Mouse (Mus musculus) midbrain, postnatal 0 days (tissue): ENCODE data around the gene Rpl21. TPM values are rescaled to one million over a fixed set of nuclear protein-coding genes. Genes with fewer than 3 reads are reported as not detected.
"Not testable (repeated sequence)": the region's sequence is repeated elsewhere in the genome, so short reads cannot be mapped to it uniquely, and the experiment has no call there.

ENCODE experiments used
- ATAC-seq: fragments of 200-750 bp; cut with Nextera tagmentation; 2 replicates; pipeline ENCODE4 v1.8.0; 2017; ENCODE audit warnings: moderate number of reproducible peaks, mild to moderate bottlenecking, moderate TSS enrichment, moderate library complexity; ENCODE audit not compliant: low FRiP score
- DNase-seq: peaks from one replicate; pipeline ENCODE4 v3.0.0-alpha.2; 2015; ENCODE audit warnings: low spot score
- H3K27ac ChIP-seq: fragments of 300-500 bp; sonication (generic); 2 replicates; pipeline ENCODE4 v1.5.1; 2014; ENCODE audit warnings: low read depth, mild to moderate bottlenecking, low read length, mixed read lengths
- H3K27me3 ChIP-seq: fragments of 300-500 bp; sonication (generic); 2 replicates; pipeline ENCODE4 v1.6.1; 2014; ENCODE audit warnings: low read length, control low read depth, mixed read lengths; ENCODE audit not compliant: insufficient read depth
- H3K36me3 ChIP-seq: fragments of 300-500 bp; sonication (generic); 2 replicates; pipeline ENCODE4 v1.6.1; 2014; ENCODE audit warnings: low read length, control low read depth, mixed read lengths; ENCODE audit not compliant: insufficient read depth
- H3K4me1 ChIP-seq: fragments of 300-500 bp; sonication (generic); 2 replicates; pipeline ENCODE4 v1.6.1; 2014; ENCODE audit warnings: mild to moderate bottlenecking, control low read depth, antibody characterized with exemption, low read length, mixed read lengths; ENCODE audit not compliant: insufficient read depth
- H3K4me2 ChIP-seq: fragments of 300-500 bp; sonication (generic); 2 replicates; pipeline ENCODE4 v1.6.1; 2014; ENCODE audit warnings: low read depth, mild to moderate bottlenecking, low read length, mixed read lengths; ENCODE audit not compliant: poor library complexity, severe bottlenecking
- H3K4me3 ChIP-seq: fragments of 300-500 bp; sonication (generic); 2 replicates; pipeline ENCODE4 v1.5.1; 2014; ENCODE audit warnings: low read depth, mild to moderate bottlenecking, low read length, moderate library complexity
- H3K9ac ChIP-seq: fragments of 300-500 bp; sonication (generic); replicated peaks from 2 replicates; pipeline ENCODE4 v1.6.1; 2014; ENCODE audit warnings: mild to moderate bottlenecking, low read length, moderate library complexity, mixed read lengths; ENCODE audit not compliant: poor library complexity, severe bottlenecking
- H3K9me3 ChIP-seq: fragments of 300-500 bp; sonication (generic); 2 replicates; pipeline ENCODE4 v1.6.1; 2016; ENCODE audit warnings: low read length, control low read depth
- CTCF ChIP-seq: IDR thresholded peaks from 2 replicates; pipeline ENCODE4 v1.5.1; 2016; ENCODE audit warnings: antibody characterized with exemption, mild to moderate bottlenecking
- WGBS: fragments of 180-500 bp; shearing (Covaris S2); extraction: QIAGEN DNeasy Blood & Tissue Kit; methylation state at CpG from one replicate; pipeline ENCODE4 v1.1.7; 2014; 5-methylcytosine and 5-hydroxymethylcytosine counted together
- polyA plus RNA-seq: library from polyadenylated mRNA; unstranded; fragments of >200 nt; fragmentation: Nextera tagmentation; extraction: Ambion mirVana; gene quantifications from 2 replicates; pipeline ENCODE4 v1.2.1, GENCODE M21; 2015
- total RNA-seq: library from RNA; depleted of rRNA; stranded (reverse); fragments of >200 nt; gene quantifications from 2 replicates; pipeline ENCODE4 v1.2.3, GENCODE M21; 2014

The Rpl21 gene
- total and polyA plus RNA-seq, 2 experiments from 2014 or later: 217 to 334 TPM

GRCm38 (mm10) chr5:146866277-146866676, 33.6 kb downstream of the Rpl21 start:
- no peak for ATAC-seq
- TF ChIP-seq CTCF: no peak

GRCm38 (mm10) chr5:146867246-146867945, 34.7 kb downstream of the Rpl21 start:
- Histone ChIP-seq H3K36me3 (no peaks in the 10 kb centered on the region), H3K27ac (peak overlapping the region; percentile 38), H3K4me2 (peak overlapping the region; percentile 25), H3K4me1 (no peaks in the 10 kb centered on the region), H3K9ac (0 out of 2 replicates have a peak overlapping the region, but pooled peaks have one; percentile 14), H3K27me3 (no peaks in the 10 kb centered on the region), H3K9me3 (no peaks in the 10 kb centered on the region), H3K4me3 (no peak overlapping the region)
- no peak for TF ChIP-seq CTCF
- DNase-seq (peak; percentile 75), ATAC-seq (peak; percentile 85)
- WGBS: 6% methylated on average over 19 of the region's 19 CpGs

More at GRCm38 (mm10) chr5:146866277-146866676, 33.6 kb downstream of the Rpl21 start:
- 93% methylated on average over 2 of the region's 2 CpGs for WGBS
- no peak overlapping the region for H3K27ac ChIP-seq
- H3K4me3 ChIP-seq: no peak overlapping the region
- no peaks in the 10 kb centered on the region for H3K4me1 ChIP-seq
- H3K4me2 ChIP-seq: no peak overlapping the region
- H3K9ac ChIP-seq: no peak overlapping the region
- H3K36me3 ChIP-seq: no peaks in the 10 kb centered on the region
- no peak for DNase-seq
- H3K27me3 ChIP-seq: no peaks in the 10 kb centered on the region
- H3K9me3 ChIP-seq: no peaks in the 10 kb centered on the region

GRCm38 (mm10) chr5:146867946-146868314, 35.2 kb downstream of the Rpl21 start:
- Histone ChIP-seq H3K4me1 (no peaks in the 10 kb centered on the region), H3K9ac (no peak overlapping the region)
- ATAC-seq: no peak; the same call in 1 of the 2 replicates

DNA sequence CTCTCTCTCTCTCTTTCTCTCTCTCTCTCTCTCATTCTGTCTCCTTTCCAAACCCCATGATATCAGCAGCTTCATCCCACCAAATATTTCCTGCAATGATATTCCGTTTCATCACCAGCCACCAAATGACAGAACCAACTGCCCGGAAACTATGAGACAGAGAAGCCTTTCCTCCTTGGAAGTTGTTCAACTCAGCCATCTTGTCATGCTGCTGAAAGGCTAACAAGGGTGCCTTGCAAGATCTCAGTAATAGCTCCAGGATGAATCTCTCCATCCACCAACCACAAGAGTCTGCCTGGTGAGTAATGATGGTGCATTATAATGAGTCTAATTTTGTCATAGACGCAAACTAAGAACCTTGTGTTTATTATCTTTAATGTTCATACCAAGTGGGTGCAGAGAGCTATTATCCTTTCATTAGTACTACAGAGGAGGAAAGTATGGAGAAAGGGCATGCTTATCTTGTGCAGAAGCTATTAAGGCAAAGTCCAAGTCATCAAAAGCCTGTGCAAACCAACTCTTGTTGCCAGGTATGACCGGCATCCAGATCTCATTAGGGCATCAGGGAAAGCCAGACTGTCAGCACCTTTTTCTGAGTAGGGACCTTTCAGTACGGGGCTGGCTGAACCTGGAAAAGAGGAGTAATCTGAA, 40.4 kb downstream of the Rpl21 start:
- no peaks in the 10 kb centered on the region for H3K27me3 ChIP-seq
- ATAC-seq: no peak
- H3K36me3 ChIP-seq: no peaks in the 10 kb centered on the region
- H3K9ac ChIP-seq: no peak overlapping the region
- H3K4me3 ChIP-seq: no peak overlapping the region
- no peak overlapping the region for H3K27ac ChIP-seq
- no peaks in the 10 kb centered on the region for H3K4me1 ChIP-seq
- 93% methylated on average over 5 of the region's 5 CpGs for WGBS
- no peaks in the 10 kb centered on the region for H3K9me3 ChIP-seq
- no peak for TF ChIP-seq CTCF
- DNase-seq: no peak
- no peak overlapping the region for H3K4me2 ChIP-seq

More at GRCm38 (mm10) chr5:146867946-146868314, 35.2 kb downstream of the Rpl21 start:
- no peaks in the 10 kb centered on the region for H3K36me3 ChIP-seq
- peak overlapping the region; percentile 38 for H3K27ac ChIP-seq
- H3K4me3 ChIP-seq: no peak overlapping the region
- WGBS: 9% methylated on average over 4 of the region's 4 CpGs
- H3K4me2 ChIP-seq: 0 out of 2 replicates have a peak overlapping the region, but pooled peaks have one; percentile 25
- no peaks in the 10 kb centered on the region for H3K27me3 ChIP-seq
- no peak for TF ChIP-seq CTCF
- no peak for DNase-seq
- H3K9me3 ChIP-seq: no peaks in the 10 kb centered on the region

DNA sequence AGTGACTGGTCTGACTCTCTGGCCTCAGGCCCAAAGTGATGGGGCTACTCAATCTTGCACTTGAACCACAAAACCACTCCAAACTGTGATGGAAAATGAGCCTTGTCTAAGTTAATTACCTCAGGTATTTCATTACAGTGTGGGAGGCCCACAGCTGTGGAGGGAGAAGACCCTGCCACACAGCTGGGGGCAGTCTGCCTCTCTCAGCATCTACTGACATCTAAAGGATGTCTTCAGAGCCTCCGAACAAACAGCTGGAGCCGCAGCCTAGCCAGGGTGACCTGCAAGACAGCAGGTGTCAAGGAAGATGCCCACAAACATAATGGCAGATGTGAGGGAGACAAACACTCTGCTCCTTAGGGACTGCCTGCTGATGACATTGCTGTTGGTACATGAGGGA, 43.3 kb downstream of the Rpl21 start:
- H3K36me3 ChIP-seq: no peaks in the 10 kb centered on the region
- H3K27ac ChIP-seq: no peak overlapping the region
- no peaks in the 10 kb centered on the region for H3K4me1 ChIP-seq
- TF ChIP-seq CTCF: no peak
- no peak for ATAC-seq
- no peaks in the 10 kb centered on the region for H3K27me3 ChIP-seq
- H3K9ac ChIP-seq: no peak overlapping the region
- 72% methylated on average over 2 of the region's 2 CpGs for WGBS
- no peak overlapping the region for H3K4me2 ChIP-seq
- H3K4me3 ChIP-seq: no peak overlapping the region
- no peak for DNase-seq
- H3K9me3 ChIP-seq: no peaks in the 10 kb centered on the region

DNA sequence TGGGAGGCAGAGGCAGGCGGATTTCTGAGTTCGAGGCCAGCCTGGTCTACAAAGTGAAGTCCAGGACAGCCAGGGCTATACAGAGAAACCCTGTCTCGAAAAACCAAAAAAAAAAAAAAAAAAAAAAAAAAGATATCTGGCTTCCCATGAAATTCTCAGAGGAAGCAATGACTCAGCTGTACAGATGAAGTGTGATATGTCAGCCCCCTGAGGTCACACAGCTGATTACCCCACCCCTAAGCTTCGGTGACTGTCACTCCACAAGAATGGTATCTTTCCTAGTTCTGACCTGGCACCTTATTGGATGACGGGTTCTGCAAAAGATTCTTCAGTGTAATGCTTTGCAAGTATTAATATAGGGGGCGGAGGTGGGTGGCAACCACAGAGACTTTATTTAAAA, 45.2 kb downstream of the Rpl21 start:
- not testable (repeated sequence) for H3K9ac ChIP-seq, H3K36me3 ChIP-seq
- WGBS: 80% methylated on average over 3 of the region's 6 CpGs

More for the DNA sequence above, 45.2 kb downstream of the Rpl21 start:
- H3K4me1 ChIP-seq, H3K27ac ChIP-seq, H3K9me3 ChIP-seq, ATAC-seq, H3K4me3 ChIP-seq, DNase-seq, H3K27me3 ChIP-seq, H3K4me2 ChIP-seq: not testable (repeated sequence)
